Mouse (Mus musculus) limb, embryonic 13.5 days (tissue): ENCODE data around the gene Dcun1d3. TPM values are rescaled to one million over a fixed set of nuclear protein-coding genes. Genes with fewer than 3 reads are reported as not detected.

ENCODE experiments used
- ATAC-seq: fragments of 200-750 bp; cut with Nextera tagmentation; 2 replicates; pipeline ENCODE4 v1.8.0; 2017; ENCODE audit warnings: low read depth, moderate number of reproducible peaks, moderate TSS enrichment; ENCODE audit not compliant: low FRiP score
- H3K27ac ChIP-seq: fragments of 300-500 bp; sonication (generic); 2 replicates; pipeline ENCODE4 v1.5.1; 2015; ENCODE audit warnings: inconsistent platforms, mild to moderate bottlenecking, moderate library complexity
- H3K27me3 ChIP-seq: fragments of 300-500 bp; sonication (generic); 2 replicates; pipeline ENCODE4 v1.6.1; 2015; ENCODE audit warnings: mild to moderate bottlenecking, inconsistent platforms
- H3K36me3 ChIP-seq: fragments of 300-500 bp; sonication (generic); 2 replicates; pipeline ENCODE4 v1.6.1; 2015; ENCODE audit warnings: inconsistent platforms, mild to moderate bottlenecking, moderate library complexity
- H3K4me1 ChIP-seq: fragments of 300-500 bp; sonication (generic); 2 replicates; pipeline ENCODE4 v1.6.1; 2015; ENCODE audit warnings: inconsistent platforms
- H3K4me2 ChIP-seq: fragments of 300-500 bp; sonication (generic); replicated peaks from 2 replicates; pipeline ENCODE4 v1.6.1; 2015; ENCODE audit warnings: inconsistent platforms, mild to moderate bottlenecking, moderate library complexity
- H3K4me3 ChIP-seq: fragments of 300-500 bp; sonication (generic); 2 replicates; pipeline ENCODE4 v1.5.1; 2015; ENCODE audit warnings: moderate library complexity, mild to moderate bottlenecking, inconsistent platforms
- H3K9ac ChIP-seq: fragments of 300-500 bp; sonication (generic); 2 replicates; pipeline ENCODE4 v1.6.1; 2015; ENCODE audit warnings: mild to moderate bottlenecking, inconsistent platforms
- H3K9me3 ChIP-seq: fragments of 300-500 bp; sonication (generic); 2 replicates; pipeline ENCODE4 v1.6.1; 2016; ENCODE audit warnings: inconsistent platforms
- WGBS: fragments of 180-500 bp; shearing (Covaris S2); methylation state at CpG from one replicate; pipeline ENCODE4 v1.1.7; 2015; 5-methylcytosine and 5-hydroxymethylcytosine counted together
- polyA plus RNA-seq: library from polyadenylated mRNA; unstranded; fragments of >200 nt; fragmentation: Nextera tagmentation; extraction: Ambion mirVana; gene quantifications from 2 replicates; pipeline ENCODE4 v1.2.1, GENCODE M21; 2015

The Dcun1d3 gene
- polyA plus RNA-seq: 14.7 and 14.9 TPM in 2 replicates

- Histone ChIP-seq H3K4me2 (peak within 1 kb of the TSS; percentile 77), H3K27me3 (no peaks in the 10 kb centered on the region), H3K27ac (peak within 1 kb of the TSS; percentile 96), H3K9me3 (no peaks in the 10 kb centered on the region), H3K36me3 (no peaks in the 10 kb centered on the region), H3K9ac (peak within 1 kb of the TSS; percentile 89), H3K4me1 (peaks cover 25% of the 10 kb centered on the region), H3K4me3 (peak within 1 kb of the TSS; percentile 77)
- ATAC-seq: peak; percentile 98
- WGBS: under 1% methylated on average over 61 of the region's 63 CpGs
These were observed at the start of gene Dcun1d3, which contains the start of gene Lyrm1 for GRCm38 (mm10) chr7:119895639-119896512. TSS of gene Dcun1d3 (minus strand) at chr7:119896298. TSS of gene Lyrm1 (plus strand) at chr7:119895861.

DNA sequence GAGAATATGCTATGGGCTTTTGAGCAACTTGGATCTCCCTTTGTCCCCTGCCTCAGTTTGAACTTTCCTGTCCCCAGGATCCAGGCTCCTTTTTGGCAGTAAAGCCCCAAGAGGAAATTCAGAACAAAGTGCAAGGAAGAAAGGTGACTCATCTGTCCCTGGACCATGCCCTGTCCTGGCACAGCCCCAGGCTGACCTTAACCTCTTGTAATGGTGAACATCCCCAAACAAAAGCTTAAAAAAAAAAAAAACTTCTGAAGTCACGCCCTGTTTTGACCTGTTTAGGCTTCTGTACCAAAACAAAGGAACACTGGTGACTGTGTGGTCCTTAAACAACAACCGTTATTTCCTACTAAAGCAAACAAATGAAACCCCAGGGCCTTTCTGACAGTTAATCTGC lies 45.5 kb upstream of the Dcun1d3 start:
- ATAC-seq: no peak; the same call in 1 of the 2 replicates
- 63% methylated on average over 2 of the region's 2 CpGs for WGBS
- Histone ChIP-seq H3K36me3 (no peaks in the 10 kb centered on the region), H3K4me1 (no peaks in the 10 kb centered on the region), H3K4me2 (no peak overlapping the region), H3K27me3 (no peaks in the 10 kb centered on the region), H3K9ac (no peak overlapping the region), H3K4me3 (no peak overlapping the region), H3K27ac (no peak overlapping the region), H3K9me3 (no peaks in the 10 kb centered on the region)

GRCm38 (mm10) chr7:119937036-119937435 lies 40.9 kb upstream of the Dcun1d3 start:
- Histone ChIP-seq H3K4me2 (no peak overlapping the region), H3K9me3 (no peaks in the 10 kb centered on the region), H3K27ac (no peak overlapping the region), H3K4me3 (no peak overlapping the region), H3K27me3 (no peaks in the 10 kb centered on the region), H3K4me1 (no peaks in the 10 kb centered on the region), H3K36me3 (no peaks in the 10 kb centered on the region), H3K9ac (no peak overlapping the region)
- no peak for ATAC-seq
- 52% methylated on average over 5 of the region's 5 CpGs for WGBS

DNA sequence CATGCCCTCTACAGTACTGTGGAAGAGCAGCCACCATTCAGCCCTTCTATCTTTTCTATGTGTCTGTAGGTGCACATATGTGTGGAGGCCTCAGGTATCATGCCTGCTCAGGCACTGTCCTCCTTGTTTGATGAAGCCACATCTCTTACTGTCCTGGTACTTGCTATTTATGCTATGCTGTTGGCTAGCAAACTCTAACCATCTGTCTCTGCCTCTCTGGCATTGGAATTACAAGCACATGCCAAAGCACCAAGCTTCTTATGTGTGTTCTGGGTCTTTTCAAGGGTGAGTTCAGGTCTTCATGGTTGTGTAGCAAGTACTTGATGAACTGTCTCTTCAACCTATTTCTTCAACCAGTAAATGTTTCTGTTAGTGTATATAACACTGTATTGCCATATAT lies 40.2 kb upstream of the Dcun1d3 start:
- no peak overlapping the region for H3K9ac ChIP-seq
- ATAC-seq: no peak
- H3K36me3 ChIP-seq: no peaks in the 10 kb centered on the region
- no peaks in the 10 kb centered on the region for H3K4me1 ChIP-seq
- H3K27me3 ChIP-seq: no peaks in the 10 kb centered on the region
- H3K4me3 ChIP-seq: no peak overlapping the region
- no peak overlapping the region for H3K27ac ChIP-seq
- no peak overlapping the region for H3K4me2 ChIP-seq
- no peaks in the 10 kb centered on the region for H3K9me3 ChIP-seq

DNA sequence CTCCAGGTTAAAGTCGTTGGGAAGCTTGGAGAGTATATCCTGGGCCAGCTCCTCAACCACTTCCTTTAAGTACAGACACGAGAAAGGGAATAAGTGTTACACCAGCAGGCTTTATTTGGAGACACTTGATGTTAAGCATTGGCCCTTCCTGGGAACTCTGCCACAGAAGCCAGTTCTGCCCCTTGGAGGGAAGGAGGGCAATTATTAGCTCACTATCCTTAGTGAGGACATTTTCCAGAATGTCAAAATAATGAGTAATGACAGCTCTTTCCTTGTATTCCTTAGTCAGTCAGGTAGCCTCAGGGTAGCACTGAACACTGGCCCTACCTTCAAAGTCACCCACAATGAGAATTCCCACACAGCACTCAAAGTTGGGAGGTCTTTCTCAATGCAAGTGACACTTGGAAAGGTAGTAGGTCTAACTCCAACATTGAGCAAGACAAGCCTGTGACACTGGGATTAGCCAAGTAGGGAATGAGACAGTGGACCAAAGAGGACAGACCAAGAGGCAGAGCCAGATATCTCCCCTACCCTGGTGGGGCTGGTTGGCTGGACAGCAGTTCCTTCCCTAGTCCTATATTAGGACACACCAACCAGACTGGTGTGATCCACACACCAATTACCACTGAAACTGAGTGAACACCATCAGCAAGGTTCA lies 32.8 kb upstream of the Dcun1d3 start:
- ATAC-seq: no peak
- WGBS: 59% methylated on average over 2 of the region's 2 CpGs
- Histone ChIP-seq H3K36me3 (no peaks in the 10 kb centered on the region), H3K4me2 (no peak overlapping the region), H3K27me3 (no peaks in the 10 kb centered on the region), H3K27ac (no peak overlapping the region), H3K9me3 (no peaks in the 10 kb centered on the region), H3K9ac (no peak overlapping the region), H3K4me3 (no peak overlapping the region), H3K4me1 (no peaks in the 10 kb centered on the region)

DNA sequence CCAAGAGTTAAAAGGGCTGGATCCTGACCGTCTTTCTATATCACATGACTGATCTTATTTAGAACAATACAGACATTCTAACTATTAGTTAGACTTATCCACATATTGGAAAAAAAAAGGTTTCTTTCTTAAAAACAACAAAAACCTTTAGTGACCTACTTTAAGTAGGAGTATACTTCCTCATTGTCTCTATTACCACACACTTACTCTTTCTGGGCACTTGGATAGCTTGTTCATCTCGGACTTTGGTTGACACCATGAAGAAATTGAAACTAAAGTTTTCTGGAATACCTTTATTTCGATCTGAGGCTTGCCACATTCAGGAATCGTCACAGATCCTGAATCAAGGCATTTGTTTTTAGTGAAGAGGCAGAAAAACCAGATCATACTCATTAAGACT lies 25.0 kb upstream of the Dcun1d3 start:
- no peak overlapping the region for H3K9ac ChIP-seq
- no peak overlapping the region for H3K4me3 ChIP-seq
- H3K27ac ChIP-seq: no peak overlapping the region
- no peaks in the 10 kb centered on the region for H3K27me3 ChIP-seq
- H3K9me3 ChIP-seq: no peaks in the 10 kb centered on the region
- no peak for ATAC-seq
- H3K36me3 ChIP-seq: no peaks in the 10 kb centered on the region
- no peaks in the 10 kb centered on the region for H3K4me1 ChIP-seq
- WGBS: 84% methylated on average over 4 of the region's 4 CpGs
- H3K4me2 ChIP-seq: no peak overlapping the region

DNA sequence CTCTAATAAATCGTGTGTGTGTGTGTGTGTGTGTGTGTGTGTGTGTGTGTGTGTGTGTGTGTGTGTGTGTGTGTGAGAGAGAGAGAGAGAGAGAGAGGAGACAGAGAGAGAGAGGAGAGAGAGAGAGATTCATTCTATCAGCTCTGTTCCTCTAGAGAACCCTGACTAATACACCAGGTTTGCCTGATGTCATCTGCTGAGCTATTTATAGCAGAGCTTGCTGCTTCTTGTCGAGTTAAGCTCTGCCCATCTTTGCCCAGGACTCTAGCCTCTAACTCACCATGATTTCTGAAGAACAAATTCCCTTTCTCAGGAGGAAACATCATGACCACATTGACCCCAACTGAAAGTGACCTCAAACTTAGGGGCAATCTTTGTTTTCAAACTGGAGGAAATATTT lies 24.4 kb upstream of the Dcun1d3 start:
- no peak overlapping the region for H3K4me3 ChIP-seq
- ATAC-seq: no peak
- H3K36me3 ChIP-seq: no peaks in the 10 kb centered on the region
- no peaks in the 10 kb centered on the region for H3K9me3 ChIP-seq
- WGBS: 47% methylated on average over 2 of the region's 2 CpGs
- no peak overlapping the region for H3K9ac ChIP-seq
- H3K27me3 ChIP-seq: no peaks in the 10 kb centered on the region
- H3K4me2 ChIP-seq: no peak overlapping the region
- H3K4me1 ChIP-seq: no peaks in the 10 kb centered on the region
- no peak overlapping the region for H3K27ac ChIP-seq

- ATAC-seq: no peak
- 74% methylated on average over 3 of the region's 3 CpGs for WGBS
- Histone ChIP-seq H3K27me3 (no peaks in the 10 kb centered on the region), H3K4me3 (no peak overlapping the region), H3K9ac (no peak overlapping the region), H3K9me3 (no peaks in the 10 kb centered on the region), H3K36me3 (no peaks in the 10 kb centered on the region), H3K4me1 (no peaks in the 10 kb centered on the region), H3K27ac (no peak overlapping the region), H3K4me2 (no peak overlapping the region)
These were observed 15.6 kb upstream of the Dcun1d3 start for GRCm38 (mm10) chr7:119911727-119912126.

GRCm38 (mm10) chr7:119906523-119907215 lies 10.6 kb upstream of the Dcun1d3 start:
- H3K27me3 ChIP-seq: no peaks in the 10 kb centered on the region
- no peak overlapping the region for H3K4me3 ChIP-seq
- ATAC-seq: no peak
- no peak overlapping the region for H3K4me2 ChIP-seq
- H3K27ac ChIP-seq: no peak overlapping the region
- H3K4me1 ChIP-seq: no peaks in the 10 kb centered on the region
- no peak overlapping the region for H3K9ac ChIP-seq
- no peaks in the 10 kb centered on the region for H3K9me3 ChIP-seq
- WGBS: 89% methylated on average over 3 of the region's 3 CpGs
- no peaks in the 10 kb centered on the region for H3K36me3 ChIP-seq

GRCm38 (mm10) chr7:119899386-119900057 lies 3.4 kb upstream of the Dcun1d3 start:
- H3K27ac ChIP-seq: no peak overlapping the region
- H3K4me3 ChIP-seq: no peak overlapping the region
- H3K36me3 ChIP-seq: no peaks in the 10 kb centered on the region
- H3K4me1 ChIP-seq: peaks cover 10% of the 10 kb centered on the region
- no peak overlapping the region for H3K4me2 ChIP-seq
- no peaks in the 10 kb centered on the region for H3K27me3 ChIP-seq
- 78% methylated on average over 3 of the region's 3 CpGs for WGBS
- H3K9me3 ChIP-seq: no peaks in the 10 kb centered on the region
- H3K9ac ChIP-seq: no peak overlapping the region
- no peak for ATAC-seq

DNA sequence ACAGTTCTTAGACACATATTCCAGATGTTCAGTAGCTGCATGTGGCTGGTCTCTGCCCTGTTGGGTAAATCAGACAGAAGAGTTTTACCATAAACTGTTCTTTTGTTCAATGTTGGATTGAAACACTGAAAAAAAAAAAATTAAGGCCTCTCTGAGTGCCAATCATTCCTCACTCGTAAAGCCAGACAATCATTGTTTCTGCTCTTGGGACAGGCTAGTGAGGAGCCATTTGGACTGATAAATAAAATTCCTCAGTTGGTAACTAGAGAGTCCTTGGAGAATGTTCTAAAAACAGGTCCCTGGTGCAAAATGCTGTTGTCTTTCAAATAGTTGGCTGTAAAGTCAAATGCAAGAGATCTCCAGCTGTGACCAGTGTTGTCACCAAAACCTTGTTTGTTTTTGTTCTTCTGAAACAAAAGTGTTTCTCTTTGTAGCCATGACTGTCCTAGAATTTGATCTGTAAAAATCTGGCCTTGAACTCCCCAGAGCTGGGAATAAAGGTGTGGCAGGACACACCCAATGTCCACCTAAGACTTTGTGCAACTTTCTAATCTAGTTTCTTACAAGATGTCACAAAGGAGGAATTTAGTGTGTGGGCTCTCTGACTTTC lies 2.3 kb upstream of the Dcun1d3 start:
- no peak for ATAC-seq
- Histone ChIP-seq H3K9me3 (no peaks in the 10 kb centered on the region), H3K27me3 (no peaks in the 10 kb centered on the region), H3K9ac (no peak overlapping the region), H3K36me3 (no peaks in the 10 kb centered on the region), H3K4me2 (no peak overlapping the region), H3K27ac (no peak overlapping the region), H3K4me3 (no peak overlapping the region), H3K4me1 (peaks cover 22% of the 10 kb centered on the region)
- 68% methylated on average over 1 of the region's 1 CpGs for WGBS
